Mouse (Mus musculus) bone marrow macrophage, adult 2 months (primary cell): ENCODE data around the gene Hsd17b12. TPM values are rescaled to one million over a fixed set of nuclear protein-coding genes. Genes with fewer than 3 reads are reported as not detected.

Experiments used
- H3K27ac ChIP-seq: 2 replicates; pipeline ENCODE4 v1.5.1; 2012; ENCODE audit warnings: low read depth, low read length; ENCODE audit not compliant: insufficient read depth
- H3K4me1 ChIP-seq: 2 replicates; pipeline ENCODE4 v1.6.1; 2012; ENCODE audit warnings: low read length; ENCODE audit not compliant: control insufficient read depth, insufficient read depth
- H3K4me3 ChIP-seq: 2 replicates; pipeline ENCODE4 v1.5.1; 2012; ENCODE audit warnings: mild to moderate bottlenecking, low read length, moderate library complexity; ENCODE audit not compliant: insufficient read depth
- CTCF ChIP-seq: IDR thresholded peaks from 2 replicates; pipeline ENCODE4 v1.5.1; 2012; ENCODE audit warnings: low read depth, mild to moderate bottlenecking, low read length, moderate library complexity
- POLR2A ChIP-seq: IDR thresholded peaks from 2 replicates; pipeline ENCODE4 v1.6.1; 2012; ENCODE audit warnings: mild to moderate bottlenecking, low read depth, low read length, borderline replicate concordance
- polyA plus RNA-seq: library from polyadenylated mRNA; stranded (reverse); fragments of >200 nt; gene quantifications from 2 replicates; pipeline ENCODE4 v1.2.4, GENCODE M21; 2012; ENCODE audit not compliant: missing spikeins, insufficient read depth, insufficient read length

Gene Hsd17b12
- polyA plus RNA-seq, 1 experiment = 84.2 TPM

- no peak overlapping the region for H3K4me3 ChIP-seq
- peaks cover 33% of the 10 kb centered on the region for H3K4me1 ChIP-seq
- TF ChIP-seq POLR2A (no peak), CTCF (no peak)
- H3K27ac ChIP-seq = no peak overlapping the region
Measured at GRCm38 (mm10) chr2:94049471-94050176, 108.1 kb downstream of the Hsd17b12 start.

- TF ChIP-seq POLR2A (no peak), CTCF (no peak)
- H3K27ac ChIP-seq = no peak overlapping the region
- H3K4me1 ChIP-seq = peaks cover 37% of the 10 kb centered on the region
- H3K4me3 ChIP-seq = no peak overlapping the region
Measured at GRCm38 (mm10) chr2:94048733-94049470, 108.9 kb downstream of the Hsd17b12 start.

GRCm38 (mm10) chr2:94048271-94048670 is 109.5 kb downstream of the Hsd17b12 start:
- peaks cover 37% of the 10 kb centered on the region for H3K4me1 ChIP-seq
- TF ChIP-seq CTCF = no peak
- no peak for TF ChIP-seq POLR2A
- H3K27ac ChIP-seq = no peak overlapping the region
- no peak overlapping the region for H3K4me3 ChIP-seq

DNA sequence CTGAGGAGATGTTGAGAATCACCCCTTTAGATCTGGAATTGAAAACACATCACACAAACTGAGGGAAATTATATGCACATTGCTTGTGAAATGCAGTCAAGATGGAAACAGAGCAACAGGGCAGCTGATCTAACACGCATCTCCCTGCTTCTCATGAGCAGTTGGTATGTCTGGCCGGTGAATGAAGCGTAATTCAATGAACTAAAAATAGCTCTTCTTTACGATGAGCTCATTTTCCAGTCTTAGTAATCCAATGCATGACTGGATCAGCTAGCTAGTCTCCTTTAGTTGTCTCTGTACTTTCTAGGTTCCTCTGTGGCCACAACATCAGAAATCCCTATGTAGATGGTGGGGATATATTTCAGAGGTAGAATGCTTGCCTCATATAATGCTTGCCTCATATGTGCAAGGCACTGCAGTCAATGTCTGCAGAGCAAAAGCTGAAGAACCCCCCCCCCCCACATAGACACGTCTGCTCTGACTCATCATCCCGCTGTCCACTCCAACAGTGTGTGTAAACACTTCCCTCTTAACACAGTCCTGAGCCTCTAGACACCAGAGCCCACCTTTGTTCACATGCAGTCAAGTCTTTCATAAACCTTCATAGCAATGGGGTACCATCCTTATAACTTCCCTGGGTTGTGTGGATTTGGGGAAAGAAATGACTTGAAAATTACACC is 112.2 kb downstream of the Hsd17b12 start:
- Histone ChIP-seq H3K27ac (peak overlapping the region; percentile 18), H3K4me3 (no peak overlapping the region; the same call in 1 of the 2 replicates), H3K4me1 (peaks cover 23% of the 10 kb centered on the region)
- TF ChIP-seq CTCF (no peak), POLR2A (no peak)

DNA sequence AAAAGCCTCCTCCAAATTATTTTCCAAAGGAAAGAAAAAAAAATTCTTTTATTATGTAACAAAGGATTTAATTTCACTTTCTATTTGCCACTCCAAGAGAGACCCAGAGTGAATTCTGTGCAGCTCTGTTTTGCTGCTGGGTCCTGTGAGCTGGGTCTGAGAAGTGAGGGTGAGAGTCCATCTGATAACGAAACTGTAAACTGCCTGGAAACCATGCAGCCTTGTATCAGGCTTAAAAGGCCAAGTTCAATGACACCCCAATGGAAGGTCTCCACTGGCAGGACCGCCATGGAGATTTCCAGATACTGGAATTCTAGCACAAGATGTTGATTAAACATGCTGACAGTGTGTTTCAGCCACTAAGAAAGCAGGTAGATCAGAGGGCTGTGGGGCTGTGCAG is 113.6 kb downstream of the Hsd17b12 start:
- Histone ChIP-seq H3K4me3 (no peak overlapping the region), H3K4me1 (peaks cover 34% of the 10 kb centered on the region), H3K27ac (no peak overlapping the region)
- TF ChIP-seq POLR2A (no peak), CTCF (no peak)

- TF ChIP-seq POLR2A (no peak), CTCF (no peak)
- peaks cover 34% of the 10 kb centered on the region for H3K4me1 ChIP-seq
- H3K27ac ChIP-seq = no peak overlapping the region
- no peak overlapping the region for H3K4me3 ChIP-seq
Measured at GRCm38 (mm10) chr2:94043662-94044061, 114.1 kb downstream of the Hsd17b12 start.

DNA sequence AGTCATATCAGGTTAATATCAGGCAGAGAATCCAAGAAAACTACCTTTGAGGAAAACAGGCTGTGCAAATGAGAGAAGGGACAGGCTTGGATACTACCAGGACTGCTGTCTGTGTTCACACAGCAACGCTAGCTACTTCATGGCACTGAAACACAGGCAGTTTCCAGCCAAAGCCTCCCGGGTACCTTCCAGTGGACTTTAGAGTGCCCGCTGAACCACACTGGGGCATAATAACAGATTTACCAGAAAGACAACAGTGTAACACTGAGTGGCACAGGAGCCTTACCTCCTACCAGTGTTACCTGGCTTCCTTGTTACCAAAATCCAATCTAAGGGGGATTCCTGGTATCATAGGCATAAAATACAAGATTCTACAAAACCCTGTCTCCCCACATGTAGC is 115.3 kb downstream of the Hsd17b12 start:
- TF ChIP-seq POLR2A (no peak), CTCF (no peak)
- Histone ChIP-seq H3K4me3 (no peak overlapping the region), H3K4me1 (peaks cover 34% of the 10 kb centered on the region), H3K27ac (no peak overlapping the region)

DNA sequence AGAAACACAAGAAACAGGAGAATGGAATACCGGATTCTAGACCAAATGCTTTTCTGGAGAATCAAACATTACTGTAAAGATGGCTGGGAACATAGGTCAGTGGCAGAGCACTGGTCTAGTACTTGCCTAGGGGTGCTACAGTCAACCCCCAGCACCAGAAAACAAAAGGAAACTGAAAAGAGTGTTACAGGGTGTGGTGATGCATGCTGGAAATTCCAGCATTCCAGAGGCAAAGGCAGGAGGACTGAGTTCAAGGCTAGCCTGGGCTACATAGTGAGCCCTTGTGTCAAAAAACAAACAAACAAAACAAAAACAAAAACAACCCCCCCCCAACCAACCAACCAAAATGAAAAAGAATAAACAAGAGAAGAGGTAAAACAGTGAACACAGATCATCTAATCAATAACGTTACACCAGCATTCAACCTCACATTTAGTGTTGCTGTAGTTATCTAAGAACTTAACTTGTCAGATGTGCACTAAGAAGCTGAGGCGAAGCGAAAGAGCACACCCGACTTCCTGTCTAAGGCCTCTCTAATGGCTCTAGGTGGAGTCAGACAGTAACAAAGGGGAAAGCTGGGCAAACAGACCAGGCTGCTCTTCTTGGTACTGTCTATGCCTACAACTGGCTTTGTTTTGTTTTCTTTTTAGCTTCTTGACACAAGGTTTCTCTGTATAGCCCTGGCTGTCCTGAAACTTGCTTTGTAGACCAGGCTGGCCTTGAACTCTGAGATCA is 117.2 kb downstream of the Hsd17b12 start:
- Histone ChIP-seq H3K4me3 (no peak overlapping the region), H3K27ac (no peak overlapping the region), H3K4me1 (peaks cover 23% of the 10 kb centered on the region)
- TF ChIP-seq POLR2A (no peak), CTCF (no peak)
